Mouse (Mus musculus) erythroblast, embryonic 14.5 days (primary cell): ENCODE results near the gene Eef1a2. TPM values are rescaled to one million over a fixed set of nuclear protein-coding genes. Genes with fewer than 3 reads are reported as not detected.

Experiments used
- H3K27me3 ChIP-seq: 2 replicates; pipeline ENCODE4 v1.6.1; 2012; ENCODE audit warnings: inconsistent platforms; ENCODE audit not compliant: control insufficient read depth
- H3K36me3 ChIP-seq: 2 replicates; pipeline ENCODE4 v1.6.1; 2012; ENCODE audit warnings: mild to moderate bottlenecking, inconsistent platforms; ENCODE audit not compliant: control insufficient read depth
- H3K4me1 ChIP-seq: 2 replicates; pipeline ENCODE4 v1.6.1; 2012; ENCODE audit warnings: inconsistent platforms; ENCODE audit not compliant: control insufficient read depth
- H3K4me3 ChIP-seq: replicated peaks from 2 replicates; pipeline ENCODE3; 2012; ENCODE audit warnings: moderate library complexity, mild to moderate bottlenecking, inconsistent platforms
- H3K9me3 ChIP-seq: 2 replicates; pipeline ENCODE4 v1.6.1; 2012; ENCODE audit warnings: low read length, inconsistent platforms, mixed read lengths; ENCODE audit not compliant: control insufficient read depth
- GATA1 ChIP-seq: IDR thresholded peaks from 2 replicates; pipeline ENCODE4 v1.6.1; 2012; ENCODE audit warnings: low read length, inconsistent platforms, mixed read lengths
- TAL1 ChIP-seq: IDR thresholded peaks from 3 replicates; pipeline ENCODE4 v1.6.1; 2012; ENCODE audit warnings: low read length, inconsistent platforms, mixed read lengths
- polyA plus RNA-seq: library from polyadenylated mRNA; stranded (reverse); fragments of >175 nt; gene quantifications from 2 replicates; pipeline ENCODE4 v1.2.3, GENCODE M21; 2012

Eef1a2 gene
- polyA plus RNA-seq, 1 experiment = not detected

DNA sequence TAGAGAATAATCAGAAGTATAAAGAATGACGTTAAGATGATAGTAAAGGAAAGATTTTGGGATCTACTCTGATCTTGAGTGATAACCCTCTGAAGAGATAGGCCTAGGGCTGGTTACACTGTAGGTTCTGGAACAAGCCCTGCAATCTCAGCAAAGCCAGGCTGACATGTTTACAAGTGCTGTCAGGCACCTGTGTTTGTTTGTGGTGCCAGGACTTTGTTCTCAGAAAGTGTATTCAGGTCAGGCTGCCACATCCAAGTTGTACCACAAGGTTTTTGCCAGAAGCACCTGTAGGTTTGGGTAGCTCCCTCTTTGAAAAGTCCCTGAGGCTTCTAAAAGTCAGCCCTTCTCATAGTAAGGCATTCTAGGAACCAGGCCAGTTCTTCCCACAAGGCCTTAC, 32.5 kb upstream of the Eef1a2 start:
- Histone ChIP-seq H3K27me3 (peaks cover 31% of the 10 kb centered on the region), H3K4me3 (no peak overlapping the region), H3K36me3 (peaks cover 14% of the 10 kb centered on the region), H3K4me1 (peaks cover 33% of the 10 kb centered on the region), H3K9me3 (no peaks in the 10 kb centered on the region)
- TF ChIP-seq GATA1 (no peak), TAL1 (no peak)

DNA sequence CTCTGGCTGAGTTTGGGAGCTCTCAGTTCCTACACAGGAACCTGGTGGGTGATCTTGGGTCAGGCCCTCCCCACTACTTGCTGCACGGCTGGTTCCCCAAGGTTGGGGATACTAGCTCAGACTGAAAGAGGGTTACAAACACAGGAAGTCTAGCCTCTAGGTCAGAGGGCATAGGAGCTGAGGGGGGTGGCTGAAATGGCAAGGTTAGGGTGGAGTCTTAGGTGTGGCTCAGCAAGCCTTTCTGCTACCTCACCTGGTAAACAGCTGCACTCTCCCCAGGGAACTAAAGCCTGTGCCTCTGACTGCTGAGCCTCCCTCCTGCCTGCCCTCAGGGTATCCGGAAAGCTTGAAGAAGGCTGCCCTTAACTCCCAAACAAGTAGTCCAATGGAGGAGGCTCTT, 31.9 kb upstream of the Eef1a2 start:
- no peak for TF ChIP-seq TAL1
- no peak for TF ChIP-seq GATA1
- peak overlapping the region; percentile 51 for H3K4me3 ChIP-seq
- peaks cover 14% of the 10 kb centered on the region for H3K36me3 ChIP-seq
- peaks cover 24% of the 10 kb centered on the region for H3K27me3 ChIP-seq
- no peaks in the 10 kb centered on the region for H3K9me3 ChIP-seq
- peaks cover 33% of the 10 kb centered on the region for H3K4me1 ChIP-seq

DNA sequence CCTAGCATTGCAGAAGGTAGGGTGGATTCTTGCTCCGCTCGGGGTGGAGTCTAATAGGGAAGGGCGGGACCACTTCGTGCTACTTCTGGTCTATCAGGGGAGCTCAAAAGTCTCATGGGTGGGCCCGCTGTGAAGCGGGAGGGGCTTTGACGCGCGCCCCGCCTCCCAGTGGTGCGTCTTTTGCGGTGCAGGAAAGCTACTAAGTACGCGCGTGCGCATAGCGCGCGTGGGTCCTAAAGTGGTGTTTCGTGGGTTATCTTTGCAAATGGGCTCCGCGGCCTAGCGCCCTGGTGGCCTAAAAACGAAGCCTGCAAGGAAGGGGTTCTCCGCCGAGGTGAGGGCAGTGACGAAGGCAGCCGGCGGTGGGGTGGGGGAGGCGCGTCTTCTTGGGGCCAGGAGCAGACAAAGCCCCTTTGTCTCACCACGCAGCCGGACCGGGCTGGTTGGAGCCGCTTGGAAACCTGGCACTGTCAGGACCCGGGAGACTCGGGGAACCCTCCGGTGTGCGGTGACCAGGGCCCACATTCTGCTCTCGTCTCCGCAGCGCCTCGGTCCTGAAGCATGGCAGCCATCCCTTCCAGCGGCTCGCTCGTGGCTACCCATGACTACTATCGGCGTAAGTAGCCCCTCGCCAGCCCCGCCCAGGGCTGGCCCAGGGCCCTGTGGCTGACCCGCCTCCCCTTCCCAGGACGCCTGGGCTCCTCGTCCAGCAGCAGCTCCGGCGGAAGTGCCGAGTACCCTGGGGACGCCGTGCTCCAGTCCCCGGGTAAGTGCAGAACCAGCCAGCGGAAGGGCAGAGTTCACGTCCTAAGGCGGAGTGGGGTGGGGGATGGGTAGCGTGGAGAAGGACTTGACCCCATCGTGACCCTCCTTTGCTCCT, 30.5 kb upstream of the Eef1a2 start, which contains the start of gene Ppdpf:
Ppdpf (plus strand) TSS at position 127 of the 880 bp plus-strand sequence.
- H3K27me3 ChIP-seq = peaks cover 11% of the 10 kb centered on the region
- peaks cover 33% of the 10 kb centered on the region for H3K4me1 ChIP-seq
- peak within 1 kb of the TSS; percentile 92 for H3K4me3 ChIP-seq
- TF ChIP-seq TAL1 = no peak
- no peak for TF ChIP-seq GATA1
- H3K9me3 ChIP-seq = no peaks in the 10 kb centered on the region
- H3K36me3 ChIP-seq = peaks cover 14% of the 10 kb centered on the region

DNA sequence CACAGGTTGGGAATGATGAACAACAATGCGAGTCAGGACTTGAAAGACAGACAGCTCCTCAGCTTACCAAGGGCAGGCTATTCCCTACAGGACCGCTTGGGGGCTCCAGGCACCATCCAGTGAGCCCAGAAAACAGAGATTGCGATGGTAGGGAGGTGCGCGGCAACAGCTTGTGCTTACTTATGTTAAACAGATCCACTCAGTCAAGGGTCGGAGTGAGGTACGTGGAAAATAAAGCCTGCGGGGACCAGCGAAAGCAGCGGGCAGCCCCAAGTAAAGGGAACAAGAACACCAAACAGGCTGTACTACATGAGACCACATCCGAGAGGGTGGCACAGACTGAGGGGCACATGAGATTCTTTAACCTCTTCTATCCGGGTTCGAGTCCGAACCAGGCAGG, 29.8 kb upstream of the Eef1a2 start:
- H3K4me1 ChIP-seq = peaks cover 33% of the 10 kb centered on the region
- H3K27me3 ChIP-seq = peaks cover 6% of the 10 kb centered on the region
- peaks cover 14% of the 10 kb centered on the region for H3K36me3 ChIP-seq
- peak overlapping the region; percentile 92 for H3K4me3 ChIP-seq
- H3K9me3 ChIP-seq = no peaks in the 10 kb centered on the region
- TF ChIP-seq TAL1 (no peak), GATA1 (no peak)

- no peak overlapping the region for H3K4me3 ChIP-seq
- H3K27me3 ChIP-seq = peaks cover 10% of the 10 kb centered on the region
- H3K4me1 ChIP-seq = no peaks in the 10 kb centered on the region
- H3K36me3 ChIP-seq = no peaks in the 10 kb centered on the region
- TF ChIP-seq TAL1 (no peak), GATA1 (no peak)
- H3K9me3 ChIP-seq = no peaks in the 10 kb centered on the region
Observed at GRCm38 (mm10) chr2:181180898-181181297, 24.1 kb upstream of the Eef1a2 start.

DNA sequence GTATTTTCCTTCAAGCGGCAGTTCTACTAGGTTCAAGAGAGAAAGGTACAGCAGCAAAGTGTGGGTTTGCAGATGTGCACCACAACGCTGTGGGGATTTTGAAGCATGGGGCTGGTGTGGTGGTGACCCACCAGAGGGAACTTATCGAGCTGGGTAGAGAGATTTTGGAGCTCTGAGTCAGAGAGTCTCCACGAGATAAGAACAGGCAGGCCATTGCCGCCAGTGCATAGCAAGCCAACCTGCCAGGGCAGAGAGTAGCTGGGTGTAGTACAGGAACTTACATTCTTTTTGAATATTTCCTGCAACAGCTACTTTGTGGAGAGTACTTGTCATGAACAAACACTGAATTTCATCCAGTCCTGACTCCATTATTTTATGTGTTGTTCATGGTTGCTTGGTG, 21.7 kb upstream of the Eef1a2 start:
- H3K9me3 ChIP-seq = no peaks in the 10 kb centered on the region
- no peaks in the 10 kb centered on the region for H3K4me1 ChIP-seq
- no peak overlapping the region for H3K4me3 ChIP-seq
- H3K27me3 ChIP-seq = peaks cover 4% of the 10 kb centered on the region
- H3K36me3 ChIP-seq = no peaks in the 10 kb centered on the region
- TF ChIP-seq TAL1 (no peak), GATA1 (no peak)

DNA sequence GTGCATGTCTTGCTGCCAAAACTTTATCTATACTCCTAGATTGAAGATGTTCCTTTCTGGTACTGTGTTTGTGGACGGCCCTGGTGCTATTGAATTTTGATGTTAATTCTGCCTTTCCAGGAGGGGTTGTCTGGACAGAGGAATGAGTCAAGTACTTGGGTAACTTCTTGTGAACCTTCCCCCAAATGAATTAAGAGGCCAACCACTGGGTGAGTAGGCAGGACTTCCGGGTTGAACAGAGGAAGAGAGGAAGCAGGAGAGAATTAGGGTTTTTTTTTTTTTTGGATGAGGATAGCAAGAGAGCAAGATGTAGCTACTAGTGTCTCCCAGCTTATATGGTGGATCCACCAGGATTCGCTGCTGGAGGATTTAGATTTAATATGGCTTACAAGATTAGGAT, 21.2 kb upstream of the Eef1a2 start:
- H3K27me3 ChIP-seq = peaks cover 4% of the 10 kb centered on the region
- TF ChIP-seq GATA1 (no peak), TAL1 (no peak)
- no peaks in the 10 kb centered on the region for H3K36me3 ChIP-seq
- no peaks in the 10 kb centered on the region for H3K9me3 ChIP-seq
- no peak overlapping the region for H3K4me3 ChIP-seq
- no peaks in the 10 kb centered on the region for H3K4me1 ChIP-seq

GRCm38 (mm10) chr2:181174646-181175045, 17.8 kb upstream of the Eef1a2 start:
- Histone ChIP-seq H3K4me3 (no peak overlapping the region), H3K9me3 (peaks cover 1% of the 10 kb centered on the region; the same call in 1 of the 2 replicates), H3K27me3 (peaks cover 2% of the 10 kb centered on the region; the same call in 1 of the 2 replicates), H3K4me1 (no peaks in the 10 kb centered on the region), H3K36me3 (no peaks in the 10 kb centered on the region)
- no peak for TF ChIP-seq TAL1

DNA sequence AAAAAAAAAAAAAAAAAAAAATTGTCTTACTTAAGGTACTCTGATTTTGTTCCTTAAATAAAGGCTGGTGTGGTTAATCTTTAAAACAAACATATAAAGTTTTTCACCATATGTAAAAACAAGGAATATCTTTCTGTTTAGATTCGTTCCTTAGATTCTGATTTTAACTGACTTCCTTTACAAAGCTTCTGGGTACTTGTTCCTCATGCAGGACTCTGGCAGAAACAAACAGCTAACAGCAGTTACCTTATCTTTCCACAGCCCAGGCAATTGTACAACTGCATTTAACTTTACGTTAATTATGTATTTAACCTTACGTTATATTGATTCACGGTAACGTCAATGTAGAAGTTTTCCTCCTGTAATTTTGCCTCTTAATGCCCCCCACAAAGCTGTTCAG, 9.7 kb upstream of the Eef1a2 start:
- Histone ChIP-seq H3K27me3 (peaks cover 6% of the 10 kb centered on the region), H3K4me3 (no peak overlapping the region), H3K36me3 (no peaks in the 10 kb centered on the region), H3K9me3 (peaks cover 3% of the 10 kb centered on the region; the same call in 1 of the 2 replicates), H3K4me1 (no peaks in the 10 kb centered on the region)
- no peak for TF ChIP-seq GATA1
- no peak for TF ChIP-seq TAL1

GRCm38 (mm10) chr2:181160821-181161220, 4.0 kb upstream of the Eef1a2 start:
- Histone ChIP-seq H3K27me3 (peaks cover 32% of the 10 kb centered on the region), H3K4me3 (no peak overlapping the region), H3K4me1 (no peaks in the 10 kb centered on the region), H3K36me3 (no peaks in the 10 kb centered on the region), H3K9me3 (no peaks in the 10 kb centered on the region)
- TF ChIP-seq TAL1 (no peak), GATA1 (no peak)
